Mouse (Mus musculus) subcutaneous adipose tissue, adult 2 months (tissue): ENCODE results near the gene Bglap3. TPM values are rescaled to one million over a fixed set of nuclear protein-coding genes. Genes with fewer than 3 reads are reported as not detected.

ENCODE experiments used
- polyA plus RNA-seq: library from polyadenylated mRNA; depleted of rRNA; stranded (reverse); fragments of >200 nt; gene quantifications from 2 replicates; pipeline ENCODE4 v1.2.3, GENCODE M21; 2012; ENCODE audit warnings: low replicate concordance; rRNA removed

Bglap3 gene
- 0.14 and 0.19 TPM in 2 replicates for polyA plus RNA-seq

DNA sequence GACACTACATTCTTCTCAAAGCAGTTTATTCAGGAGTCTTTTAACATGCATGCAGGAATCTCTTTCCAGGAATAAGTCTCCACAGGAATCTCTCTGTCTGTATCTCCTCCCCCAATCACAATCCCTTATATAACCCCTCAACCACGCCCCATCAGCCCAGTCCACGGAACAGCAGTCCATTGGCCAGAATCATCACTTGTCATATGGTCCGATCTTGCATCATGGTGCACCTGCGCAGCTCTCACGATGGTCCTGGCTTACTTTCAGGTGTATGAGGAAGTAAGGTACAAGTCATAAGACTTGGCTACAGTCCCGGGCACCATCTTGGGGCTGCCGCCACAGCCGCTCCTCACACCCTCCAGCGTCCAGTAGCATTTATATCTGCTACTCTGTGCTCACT is at the start of gene Bglap3:
Gene Bglap3, minus strand, starts transcription at position 101 of the 400 bp plus-strand sequence.

DNA sequence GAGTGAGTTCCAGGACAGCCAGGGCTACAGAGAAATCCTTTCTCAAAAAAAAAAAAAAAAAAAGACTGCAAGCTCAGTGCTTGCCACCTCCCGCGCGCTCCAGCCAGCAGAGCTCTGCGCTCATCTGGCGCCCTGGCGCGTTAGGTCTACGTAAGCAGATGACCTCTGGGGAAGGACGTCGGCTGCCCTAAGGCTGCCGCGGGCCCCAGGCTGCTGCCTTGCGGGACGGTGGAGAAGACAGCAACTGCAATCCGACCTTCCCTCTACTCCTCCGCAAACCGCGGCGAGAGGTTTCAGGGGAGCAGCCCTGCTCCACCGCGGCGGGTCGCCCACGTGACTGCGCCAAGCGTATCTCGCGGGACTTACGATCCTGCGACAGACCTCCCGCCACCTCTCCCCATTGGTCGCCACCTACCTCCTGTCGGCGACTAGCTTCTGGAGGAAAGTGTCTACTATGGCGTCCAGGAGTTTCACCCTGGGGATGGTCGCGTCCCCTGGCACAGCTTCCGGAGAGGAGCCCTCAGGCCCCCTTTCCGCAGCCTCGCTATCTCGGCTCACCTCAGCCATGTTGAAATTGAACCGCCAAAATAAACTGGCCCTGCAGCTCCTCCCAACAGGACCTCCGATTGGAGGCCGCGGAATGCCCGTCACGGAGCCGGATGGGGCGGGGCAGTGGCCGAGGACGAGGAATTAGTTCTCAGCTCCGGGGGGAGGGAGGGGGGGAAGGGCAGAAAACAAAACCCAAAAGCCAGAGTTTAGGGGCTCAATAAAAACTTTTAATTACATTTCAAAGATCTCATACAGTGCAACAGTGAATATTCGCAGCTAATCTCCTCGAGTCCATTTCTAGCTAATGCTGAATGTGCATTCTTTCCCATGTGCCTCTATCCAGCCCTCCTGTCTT is 37.5 kb upstream of the Bglap3 start, which contains the start of gene Pmf1:
Gene Pmf1, minus strand, starts transcription at position 591 of the 904 bp plus-strand sequence.

DNA sequence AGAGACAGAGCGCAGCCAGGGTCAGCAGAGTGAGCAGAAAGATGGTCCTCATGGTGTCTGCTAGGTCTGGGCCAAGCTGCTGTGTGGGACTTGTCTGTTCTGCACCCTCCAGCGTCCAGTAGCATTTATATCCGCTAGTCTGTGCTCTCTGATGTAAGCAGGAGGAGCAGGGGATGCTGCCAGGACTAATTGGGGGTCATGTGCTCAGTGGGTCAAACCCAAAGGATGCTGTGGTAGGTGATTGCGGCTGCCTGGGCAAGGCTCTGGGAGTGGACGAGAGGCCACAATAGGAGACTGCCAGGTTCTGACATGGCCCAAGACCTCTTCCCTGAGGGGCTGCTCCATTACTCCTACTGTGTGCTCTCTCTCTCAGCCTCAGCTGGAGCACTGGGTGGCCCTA is 11.8 kb upstream of the Bglap3 start, which contains the start of gene Bglap:
Gene Bglap, minus strand, starts transcription at position 101 of the 400 bp plus-strand sequence.

DNA sequence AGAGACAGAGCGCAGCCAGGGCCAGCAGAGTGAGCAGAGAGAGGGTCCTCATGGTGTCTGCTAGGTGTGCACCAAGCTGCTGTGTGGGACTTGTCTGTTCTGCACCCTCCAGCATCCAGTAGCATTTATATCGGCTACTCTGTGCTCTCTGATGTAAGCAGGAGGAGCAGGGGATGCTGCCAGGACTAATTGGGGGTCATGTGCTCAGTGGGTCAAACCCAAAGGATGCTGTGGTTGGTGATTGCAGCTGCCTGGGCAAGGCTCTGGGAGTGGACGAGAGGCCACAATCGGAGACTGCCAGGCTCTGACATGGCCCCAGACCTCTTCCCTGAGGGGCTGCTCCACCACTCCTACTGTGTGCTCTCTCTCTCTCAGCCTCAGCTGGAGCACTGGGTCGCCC is 6.1 kb upstream of the Bglap3 start, which contains the start of gene Bglap2:
Gene Bglap2, minus strand, starts transcription at position 101 of the 400 bp plus-strand sequence.

DNA sequence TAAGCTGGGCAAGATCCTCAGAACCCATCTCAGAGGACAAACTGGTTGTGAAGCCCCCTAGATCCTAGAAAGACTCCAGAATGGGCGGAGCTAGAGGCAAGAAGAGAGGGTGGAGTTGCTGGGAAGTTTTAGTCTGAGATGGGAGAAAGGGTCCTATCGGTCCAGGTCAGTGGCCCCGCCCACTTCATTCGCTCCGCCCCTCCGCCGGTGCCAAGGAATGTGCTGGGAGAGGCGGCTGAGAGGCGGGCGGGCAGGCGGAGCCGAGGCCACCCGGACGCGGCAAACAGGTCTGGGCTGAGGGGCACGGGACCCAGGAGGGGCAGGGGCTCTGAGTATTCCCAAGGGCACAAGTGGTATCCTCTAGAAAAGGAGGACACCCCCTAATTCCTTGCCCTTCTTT is 8.2 kb downstream of the Bglap3 start, which contains the start of gene Paqr6:
Gene Paqr6, plus strand, starts transcription at position 248 of the 400 bp plus-strand sequence.

DNA sequence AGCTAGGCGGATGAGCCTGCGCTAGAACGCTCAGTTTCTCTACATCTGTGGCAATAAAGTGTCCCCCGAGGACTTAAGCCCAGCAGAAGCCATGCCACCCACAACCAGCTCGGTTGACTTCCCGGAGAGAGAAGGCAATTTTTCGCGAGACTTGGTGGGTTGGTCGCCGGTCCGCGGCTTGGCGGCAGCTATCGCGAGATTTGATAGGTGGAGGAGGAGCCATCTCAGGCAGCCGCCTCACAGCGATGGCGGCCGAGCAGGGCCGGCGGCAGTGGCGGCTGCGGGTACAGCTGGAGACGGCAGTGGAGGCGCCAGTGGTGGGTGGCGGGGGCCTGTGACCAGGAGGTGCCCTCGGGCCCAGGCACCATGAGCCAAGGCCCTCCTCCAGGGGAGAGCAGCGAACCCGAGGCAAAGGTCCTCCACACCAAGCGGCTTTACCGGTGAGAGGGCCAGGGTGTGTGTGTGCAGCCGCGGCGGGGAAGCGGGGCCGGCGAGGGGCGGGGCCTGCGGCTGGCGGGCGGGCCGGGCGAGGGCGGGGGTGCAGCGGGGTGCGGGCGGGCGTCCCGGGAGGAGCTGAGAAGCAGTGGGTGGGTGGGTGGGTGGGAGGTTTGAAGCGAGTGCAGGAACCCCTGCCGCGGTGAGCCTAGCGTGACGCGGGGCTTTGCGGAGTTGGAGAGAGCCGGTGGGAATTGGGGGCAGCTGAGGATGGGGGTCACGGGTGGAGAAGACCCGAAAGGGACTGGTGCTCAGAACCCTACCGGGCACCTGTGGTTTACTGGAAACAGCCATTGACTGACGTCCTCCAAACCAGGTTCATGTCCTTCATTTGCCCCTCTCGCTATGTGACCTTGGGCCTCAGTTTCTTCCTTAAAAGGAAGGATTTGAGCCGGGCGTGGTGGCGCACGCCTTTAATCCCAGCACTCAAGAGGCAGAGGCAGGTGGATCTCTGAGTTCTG is 36.2 kb downstream of the Bglap3 start, which contains the start of the genes Tmem79 and Smg5:
Gene Tmem79, minus strand, starts transcription at position 91 of the 956 bp plus-strand sequence.
Gene Smg5, plus strand, starts transcription at position 203 of the 956 bp plus-strand sequence.

DNA sequence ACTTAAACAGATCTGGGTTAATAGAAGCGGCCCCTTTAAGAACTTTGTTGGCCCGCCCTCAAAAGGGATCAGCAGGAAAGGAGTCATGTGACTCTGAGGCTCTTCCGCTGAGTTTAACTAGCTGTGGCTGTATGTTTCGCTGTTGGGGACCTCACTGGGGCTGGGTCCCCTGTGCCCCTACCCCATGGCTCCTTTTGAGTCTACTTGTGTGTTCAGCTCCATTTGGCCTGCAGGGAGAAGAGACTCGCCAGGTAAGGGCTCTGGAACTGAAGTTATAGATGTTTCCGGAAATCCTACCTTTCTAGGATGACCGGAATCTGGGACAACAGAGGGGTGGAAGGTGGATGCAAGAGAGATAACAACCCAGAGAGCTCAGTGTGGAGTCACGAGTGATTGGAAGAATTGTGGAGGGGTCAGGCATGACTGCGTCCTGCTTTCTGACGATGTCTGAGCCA is 47.6 kb downstream of the Bglap3 start, which contains the start of gene Glmp:
Gene Glmp, plus strand, starts transcription at position 73 of the 455 bp plus-strand sequence.

Other genes with a start within 250 kb of the Bglap3 start
- 56.6 and 78.8 TPM in 2 replicates for gene Mef2d, start 230.4 kb downstream of the Bglap3 start, polyA plus RNA-seq
- 1.3 and 2.6 TPM in 2 replicates for gene Rhbg, start 118.0 kb downstream of the Bglap3 start, polyA plus RNA-seq
- 0.33 and 0.42 TPM in 2 replicates for gene Gm38392, start 85.5 kb downstream of the Bglap3 start, polyA plus RNA-seq
- gene Tsacc, start 75.7 kb downstream of the Bglap3 start, polyA plus RNA-seq = 5.6 and 5.7 TPM in 2 replicates
- gene Cct3, start 75.6 kb downstream of the Bglap3 start, polyA plus RNA-seq = 112 and 200 TPM in 2 replicates
- gene Glmp, start 47.7 kb downstream of the Bglap3 start, polyA plus RNA-seq = 237 and 305 TPM in 2 replicates
- 39.1 and 40.3 TPM in 2 replicates for gene Tmem79, start 36.6 kb downstream of the Bglap3 start, polyA plus RNA-seq
- gene Smg5, start 36.5 kb downstream of the Bglap3 start, polyA plus RNA-seq = 60.2 and 94.7 TPM in 2 replicates
- gene Paqr6, start 8.2 kb downstream of the Bglap3 start, polyA plus RNA-seq = 10.3 and 13.1 TPM in 2 replicates
- not detected in 2 replicates for gene Bglap2, start 6.0 kb upstream of the Bglap3 start, polyA plus RNA-seq
- gene Bglap, start 11.7 kb upstream of the Bglap3 start, polyA plus RNA-seq = not detected in 2 replicates
- 35.7 and 50.0 TPM in 2 replicates for gene Pmf1, start 37.6 kb upstream of the Bglap3 start, polyA plus RNA-seq
- 57.9 and 74.4 TPM in 2 replicates for gene Slc25a44, start 52.4 kb upstream of the Bglap3 start, polyA plus RNA-seq
- gene Sema4a, start 88.4 kb upstream of the Bglap3 start, polyA plus RNA-seq = 51.9 and 53.4 TPM in 2 replicates
- 140 and 285 TPM in 2 replicates for gene Lmna, start 137.2 kb upstream of the Bglap3 start, polyA plus RNA-seq
- 0.56 and 12.0 TPM in 2 replicates for gene Mex3a, start 159.7 kb upstream of the Bglap3 start, polyA plus RNA-seq
- gene Rab25, start 175.6 kb upstream of the Bglap3 start, polyA plus RNA-seq = 0.40 and 40.0 TPM in 2 replicates
- gene Lamtor2, start 180.3 kb upstream of the Bglap3 start, polyA plus RNA-seq = 148 and 176 TPM in 2 replicates
- 63.5 and 103 TPM in 2 replicates for gene Ubqln4, start 181.0 kb upstream of the Bglap3 start, polyA plus RNA-seq
- gene Ssr2, start 203.1 kb upstream of the Bglap3 start, polyA plus RNA-seq = 270 and 325 TPM in 2 replicates
- gene Arhgef2, start 233.2 kb upstream of the Bglap3 start, polyA plus RNA-seq = 76.8 and 130 TPM in 2 replicates